Mouse (Mus musculus) olfactory bulb, adult 2 months (tissue): ENCODE measurements around the gene Kcp. TPM values are rescaled to one million over a fixed set of nuclear protein-coding genes. Genes with fewer than 3 reads are reported as not detected.

Experiments
- H3K27ac ChIP-seq: fragments of 200-500 bp; 2 replicates; pipeline ENCODE4 v1.5.1; 2012; ENCODE audit warnings: low read depth, low read length; ENCODE audit not compliant: insufficient read depth
- H3K4me1 ChIP-seq: fragments of 200-500 bp; 2 replicates; pipeline ENCODE4 v1.6.1; 2012; ENCODE audit warnings: low read length; ENCODE audit not compliant: control insufficient read depth, insufficient read depth
- H3K4me3 ChIP-seq: fragments of 200-500 bp; 2 replicates; pipeline ENCODE4 v1.5.1; 2012; ENCODE audit warnings: mild to moderate bottlenecking, low read depth, low read length, moderate library complexity; ENCODE audit not compliant: insufficient read depth
- CTCF ChIP-seq: fragments of 200-500 bp; IDR thresholded peaks from 2 replicates; pipeline ENCODE4 v1.5.1; 2012; ENCODE audit warnings: low read depth, mild to moderate bottlenecking, low read length, moderate library complexity; ENCODE audit not compliant: insufficient read depth
- POLR2A ChIP-seq: fragments of 200-500 bp; IDR thresholded peaks from 2 replicates; pipeline ENCODE4 v1.6.1; 2012; ENCODE audit warnings: mild to moderate bottlenecking, low read depth, low read length, moderate library complexity; ENCODE audit not compliant: insufficient read depth
- WGBS: fragments of 180-500 bp; shearing (Covaris S2); methylation state at CpG from one replicate; pipeline ENCODE4 v1.1.7; 2018; 5-methylcytosine and 5-hydroxymethylcytosine counted together
- polyA plus RNA-seq: library from polyadenylated mRNA; stranded (reverse); fragments of >200 nt; gene quantifications from 2 replicates; pipeline ENCODE4 v1.2.4, GENCODE M21; 2012; ENCODE audit warnings: low replicate concordance; ENCODE audit not compliant: missing spikeins, insufficient read depth, insufficient read length

The Kcp gene
- polyA plus RNA-seq, 1 experiment, result not detected

GRCm38 (mm10) chr6:29536651-29537193 is 29.0 kb upstream of the Kcp start:
- no peak overlapping the region for H3K4me3 ChIP-seq

GRCm38 (mm10) chr6:29535316-29535715 is 27.6 kb upstream of the Kcp start:
- Histone ChIP-seq H3K4me3 (no peak overlapping the region), H3K27ac (no peak overlapping the region), H3K4me1 (peaks cover 9% of the 10 kb centered on the region)
- TF ChIP-seq POLR2A (no peak), CTCF (no peak)
- 67% methylated on average over 6 of the region's 6 CpGs for WGBS

More at GRCm38 (mm10) chr6:29536651-29537193, 29.0 kb upstream of the Kcp start:
- WGBS, result 37% methylated on average over 4 of the region's 4 CpGs
- H3K27ac ChIP-seq, result no peak overlapping the region
- H3K4me1 ChIP-seq, result peaks cover 9% of the 10 kb centered on the region
- no peak for TF ChIP-seq CTCF
- no peak for TF ChIP-seq POLR2A

DNA sequence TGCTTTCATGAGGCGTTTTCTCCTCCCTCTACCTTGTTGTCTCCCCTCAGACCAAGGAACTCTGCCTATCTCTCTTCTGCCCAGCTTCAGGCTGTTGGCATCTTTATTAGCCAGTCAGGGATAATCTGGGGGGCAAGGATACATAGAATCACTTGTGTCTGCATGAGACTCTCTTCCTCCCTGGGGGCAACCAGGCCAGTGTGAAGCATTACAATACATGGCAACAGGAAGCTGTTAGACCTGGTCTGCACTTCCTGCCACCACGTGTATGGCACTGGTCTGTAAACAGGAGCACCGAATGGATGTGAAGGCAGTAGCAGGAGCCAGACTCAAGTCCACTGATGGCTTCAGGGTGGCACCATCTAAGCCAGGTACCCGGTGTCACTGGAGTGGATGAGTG is 22.3 kb upstream of the Kcp start:
- TF ChIP-seq CTCF, result no peak
- no peak for TF ChIP-seq POLR2A
- Histone ChIP-seq H3K27ac (no peak overlapping the region), H3K4me1 (peaks cover 23% of the 10 kb centered on the region), H3K4me3 (no peak overlapping the region)
- WGBS, result 82% methylated on average over 4 of the region's 4 CpGs

GRCm38 (mm10) chr6:29529444-29529820 is 21.7 kb upstream of the Kcp start:
- Histone ChIP-seq H3K4me1 (peaks cover 23% of the 10 kb centered on the region), H3K4me3 (no peak overlapping the region), H3K27ac (no peak overlapping the region)
- TF ChIP-seq CTCF (no peak), POLR2A (no peak)
- WGBS, result 41% methylated on average over 2 of the region's 2 CpGs

GRCm38 (mm10) chr6:29528561-29529443 is 21.1 kb upstream of the Kcp start:
- Histone ChIP-seq H3K27ac (no peak overlapping the region), H3K4me1 (peaks cover 23% of the 10 kb centered on the region), H3K4me3 (no peak overlapping the region)
- TF ChIP-seq POLR2A (no peak), CTCF (no peak)
- WGBS, result 32% methylated on average over 13 of the region's 13 CpGs

- Histone ChIP-seq H3K27ac (no peak overlapping the region), H3K4me3 (no peak overlapping the region), H3K4me1 (peaks cover 23% of the 10 kb centered on the region)
- TF ChIP-seq CTCF (no peak), POLR2A (no peak)
- WGBS, result 13% methylated on average over 8 of the region's 8 CpGs
These were observed 20.4 kb upstream of the Kcp start for GRCm38 (mm10) chr6:29528165-29528505.

DNA sequence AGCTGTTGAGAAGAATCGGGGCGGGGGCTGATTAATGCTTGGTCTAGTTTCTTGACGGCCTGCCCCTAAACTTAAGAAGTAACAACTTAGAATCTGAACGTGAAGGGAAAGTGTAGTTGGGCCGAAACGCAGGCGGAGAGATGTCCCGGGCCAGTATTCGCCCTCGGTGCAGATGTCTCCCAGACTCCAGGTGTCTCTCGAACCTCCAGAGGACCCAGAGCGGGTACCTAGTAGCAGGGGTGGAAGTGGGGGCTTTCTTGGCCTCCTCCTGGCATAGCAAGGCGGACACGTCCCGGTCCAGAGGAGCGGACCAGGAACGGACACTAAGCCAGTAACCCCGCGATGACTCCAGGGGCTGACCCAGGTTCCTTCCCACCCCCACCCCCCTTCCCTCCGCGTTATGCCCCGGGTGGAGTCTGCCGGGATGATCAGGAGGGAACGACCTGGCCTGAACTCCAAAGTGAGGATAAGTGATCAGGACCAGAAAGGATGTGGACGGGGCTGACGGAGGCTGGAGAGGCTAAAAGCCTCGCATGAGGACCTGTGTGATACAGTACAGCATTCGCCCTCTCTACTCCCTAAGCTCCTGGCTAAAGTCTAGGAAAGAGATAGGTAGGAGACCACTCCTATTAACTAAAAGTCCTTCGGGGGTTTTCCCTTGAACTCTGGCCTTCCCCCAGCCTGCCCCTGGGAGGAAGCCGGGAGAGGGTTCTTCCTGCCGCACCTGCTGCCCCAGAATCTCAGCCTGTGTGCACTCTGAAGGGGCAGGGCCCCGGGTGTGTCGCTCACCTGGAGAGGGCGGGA is 19.8 kb upstream of the Kcp start:
- Histone ChIP-seq H3K4me1 (peaks cover 23% of the 10 kb centered on the region), H3K27ac (no peak overlapping the region), H3K4me3 (peak overlapping the region; percentile 42; the same call in 1 of the 2 replicates)
- no peak for TF ChIP-seq CTCF
- TF ChIP-seq POLR2A, result no peak
- 8% methylated on average over 34 of the region's 34 CpGs for WGBS

DNA sequence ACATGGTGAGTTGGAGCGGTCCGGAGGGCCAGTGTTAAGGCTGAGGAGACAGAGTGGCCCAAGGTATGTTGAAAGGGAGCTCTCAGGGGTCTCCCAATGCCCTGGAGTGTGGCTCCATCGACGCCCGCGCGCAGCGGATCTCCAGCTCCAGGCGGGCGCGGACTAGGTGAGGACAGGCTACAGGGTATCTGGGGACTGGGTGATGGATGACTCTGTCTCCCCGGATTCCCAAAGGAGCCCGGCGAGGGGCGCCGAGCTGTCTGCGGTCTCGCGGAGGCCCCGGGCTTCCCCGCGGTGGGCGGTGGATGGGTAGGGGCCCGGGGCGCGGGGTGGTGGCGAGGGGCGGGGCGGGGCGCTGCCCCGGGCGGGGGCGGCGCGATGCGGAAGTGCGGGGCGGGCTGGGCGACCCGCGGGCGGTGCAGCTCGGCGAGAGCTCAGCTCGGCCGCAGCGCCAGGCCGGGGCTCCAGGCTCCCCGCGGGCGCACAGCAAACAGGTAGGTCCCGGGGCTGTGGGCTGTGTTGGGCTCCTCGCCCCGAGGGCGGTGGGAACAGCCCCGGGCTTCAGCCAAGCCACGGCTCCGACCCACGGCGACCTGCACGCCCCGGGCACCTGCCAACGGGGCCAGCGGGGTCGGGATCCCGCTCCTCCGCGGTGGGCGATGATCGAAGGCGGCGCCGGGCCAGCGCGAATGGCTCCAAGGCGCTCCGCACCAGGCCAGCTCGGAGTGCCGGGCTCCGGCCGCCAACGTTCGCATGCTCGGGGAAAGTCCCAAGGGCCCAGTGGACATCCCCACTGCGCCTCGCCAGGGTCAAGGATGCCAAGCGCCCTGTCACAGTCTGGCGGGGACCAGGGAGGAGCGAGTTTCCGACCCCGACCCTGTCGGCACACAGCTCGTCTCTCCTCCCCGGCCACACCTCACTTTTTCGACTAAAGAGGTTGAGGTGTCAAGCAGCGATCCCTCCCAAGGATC is 18.8 kb upstream of the Kcp start, which contains the start of gene Irf5:
Gene Irf5 (plus strand): TSS at position 345 of the 971 bp plus-strand sequence.
- Histone ChIP-seq H3K4me1 (peaks cover 23% of the 10 kb centered on the region), H3K27ac (no peak within 1 kb of the TSS), H3K4me3 (peak within 1 kb of the TSS; percentile 42)
- TF ChIP-seq POLR2A (no peak), CTCF (no peak)
- 1% methylated on average over 82 of the region's 96 CpGs for WGBS
